Comparison of ENCODE assay signal across 1 mouse cellular context in the genomic region with DNA sequence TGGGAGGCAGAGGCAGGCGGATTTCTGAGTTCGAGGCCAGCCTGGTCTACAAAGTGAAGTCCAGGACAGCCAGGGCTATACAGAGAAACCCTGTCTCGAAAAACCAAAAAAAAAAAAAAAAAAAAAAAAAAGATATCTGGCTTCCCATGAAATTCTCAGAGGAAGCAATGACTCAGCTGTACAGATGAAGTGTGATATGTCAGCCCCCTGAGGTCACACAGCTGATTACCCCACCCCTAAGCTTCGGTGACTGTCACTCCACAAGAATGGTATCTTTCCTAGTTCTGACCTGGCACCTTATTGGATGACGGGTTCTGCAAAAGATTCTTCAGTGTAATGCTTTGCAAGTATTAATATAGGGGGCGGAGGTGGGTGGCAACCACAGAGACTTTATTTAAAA. TPM values are rescaled to one million over a fixed set of nuclear protein-coding genes. Genes with fewer than 3 reads are reported as not detected.
"Had no signal": no experiment of that assay in that cellular context is flagged by ENCODE, and none has a peak within 500 bp of the region (broad histone marks: within the 10 kb centered on the region; RNA-seq: fewer than 3 reads in every experiment).

No protein-coding gene starts in this region.

RNA-seq across cellular contexts. Expression of a gene that starts 33.0 kb away (rescaled TPM):
- total RNA-seq: granulocyte monocyte progenitor cell, adult 5-6 weeks had no signal
